Mouse (Mus musculus) ZHBTc4 (cell line): ENCODE measurements around the gene Sp4.
A peak's percentile ranks its signal among the peaks of the same experiment; 100 is the strongest.

ENCODE experiments used
- DNase-seq: peaks from one replicate; pipeline ENCODE4 v3.0.0-alpha.2; 2011; ENCODE audit warnings: low read depth, low spot score

Sp4 gene

DNA sequence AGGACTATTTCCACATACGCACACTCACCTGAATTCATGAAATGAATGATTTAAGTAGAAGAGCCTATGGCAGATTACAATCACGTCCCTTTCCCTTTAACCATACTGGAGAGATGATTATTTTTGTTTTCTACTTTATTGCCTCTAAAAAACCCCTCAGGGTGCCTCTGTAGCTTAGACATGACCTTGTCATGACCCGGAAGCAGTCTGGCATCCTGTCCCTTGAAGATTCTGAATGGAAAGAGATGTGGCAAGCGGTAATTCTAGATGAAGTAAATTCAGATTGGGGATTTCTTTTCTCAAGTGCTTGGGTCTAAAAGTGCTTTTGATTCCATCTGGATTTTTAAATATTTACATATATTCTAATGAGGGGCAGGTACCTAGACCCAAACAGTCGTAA, 24.9 kb downstream of the Sp4 start:
- no peak for DNase-seq

- no peak for DNase-seq
Observed at GRCm38 (mm10) chr12:118264905-118265304, 36.3 kb downstream of the Sp4 start.

DNA sequence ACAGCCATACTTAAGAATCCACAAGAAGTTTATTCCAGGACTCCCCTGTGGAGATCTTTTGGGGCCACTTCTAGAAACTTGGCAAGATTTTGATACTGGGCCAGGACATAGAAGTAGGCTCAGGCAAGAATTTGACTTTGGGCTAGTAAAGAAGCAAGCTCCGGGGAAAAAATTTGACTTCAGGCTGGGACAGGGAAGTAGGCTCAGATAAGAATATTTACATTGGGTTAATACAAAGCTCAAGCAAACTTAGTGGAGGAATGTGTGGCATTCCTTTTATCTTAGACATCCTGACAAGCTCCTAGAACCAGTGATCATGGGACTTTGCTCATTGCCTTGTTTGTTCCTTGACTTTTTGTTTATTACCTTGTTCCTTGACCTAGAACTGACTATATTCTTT, 37.4 kb downstream of the Sp4 start:
- peak; percentile 4 for DNase-seq

GRCm38 (mm10) chr12:118255292-118255782, 45.9 kb downstream of the Sp4 start:
- no peak for DNase-seq

GRCm38 (mm10) chr12:118221182-118221581, 80.1 kb downstream of the Sp4 start:
- no peak for DNase-seq

DNA sequence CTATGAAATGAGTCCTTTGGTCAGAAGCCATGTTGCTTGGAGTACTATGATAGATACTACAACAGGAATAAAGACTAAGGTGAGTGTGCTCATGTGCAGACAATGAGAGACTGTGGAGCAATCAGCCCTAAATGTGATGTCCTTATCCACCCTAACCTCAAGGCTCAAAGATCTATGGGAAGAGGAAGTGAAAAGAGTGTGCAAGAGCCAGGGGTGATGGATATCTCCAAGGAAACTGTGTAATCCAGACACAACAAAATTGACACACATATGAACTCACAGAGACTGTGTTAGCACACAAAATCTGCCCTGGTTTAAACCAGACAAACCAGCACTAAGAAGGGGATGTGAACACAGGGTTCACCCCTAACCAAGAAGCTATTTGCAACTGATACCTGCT, 81.2 kb downstream of the Sp4 start:
- no peak for DNase-seq

DNA sequence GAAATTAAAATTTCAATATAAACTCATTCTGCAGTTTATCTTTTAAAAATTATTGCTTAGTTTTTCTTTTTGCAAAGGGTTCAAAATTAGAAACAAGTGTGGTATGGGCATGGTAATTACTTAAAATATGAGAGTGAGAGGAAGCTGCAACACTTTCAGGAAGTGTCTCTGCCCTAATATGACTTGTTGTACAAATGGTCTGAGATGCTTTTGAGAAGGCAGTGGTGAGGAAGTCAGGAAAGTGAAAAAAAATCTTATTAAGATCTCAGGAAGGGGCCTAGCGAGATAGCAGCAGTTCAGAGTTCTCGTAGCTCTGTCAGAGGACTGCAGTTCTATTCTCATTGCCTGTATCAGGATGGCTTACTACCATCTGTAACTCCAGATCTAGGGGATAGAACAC, 89.1 kb downstream of the Sp4 start:
- no peak for DNase-seq

DNA sequence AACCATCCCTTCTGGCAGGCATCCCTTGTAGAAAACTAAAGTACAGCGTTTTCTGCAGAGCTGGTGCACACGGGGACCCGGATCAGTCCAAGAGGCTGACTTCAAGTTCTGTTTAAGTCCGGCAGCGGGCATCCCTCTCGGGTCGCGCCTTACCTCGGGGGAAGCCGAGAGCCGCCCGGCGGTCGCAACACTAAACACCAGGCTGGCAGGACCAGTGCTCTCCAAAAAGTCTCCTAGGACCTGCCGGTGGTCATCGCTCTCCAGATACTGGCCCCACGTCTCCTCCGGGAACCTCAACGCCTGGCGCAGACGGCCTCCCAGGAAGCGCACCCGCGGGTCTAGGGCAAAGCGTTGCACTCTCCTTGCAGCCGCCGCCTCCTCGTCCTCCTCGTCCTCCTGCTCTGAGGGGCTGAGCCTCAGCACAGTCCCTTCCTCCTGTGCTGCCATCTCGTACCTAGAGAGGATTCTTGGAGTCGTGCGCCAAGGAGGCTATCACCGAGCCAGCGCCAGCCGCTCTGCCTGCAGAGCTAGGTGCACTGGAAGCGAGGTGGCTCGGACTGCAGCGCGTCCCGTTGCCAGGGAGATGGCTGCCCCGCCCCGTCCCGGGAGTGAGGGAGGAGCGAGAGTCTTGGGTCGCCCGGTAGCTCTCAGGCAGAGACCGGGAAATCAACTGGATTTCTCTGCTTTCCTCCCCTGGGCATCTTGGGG, 102.7 kb downstream of the Sp4 start, which contains the start of gene Dnah11:
Gene Dnah11, minus strand, starts transcription at position 658 of the 708 bp plus-strand sequence.
- peak; percentile 91 for DNase-seq

DNA sequence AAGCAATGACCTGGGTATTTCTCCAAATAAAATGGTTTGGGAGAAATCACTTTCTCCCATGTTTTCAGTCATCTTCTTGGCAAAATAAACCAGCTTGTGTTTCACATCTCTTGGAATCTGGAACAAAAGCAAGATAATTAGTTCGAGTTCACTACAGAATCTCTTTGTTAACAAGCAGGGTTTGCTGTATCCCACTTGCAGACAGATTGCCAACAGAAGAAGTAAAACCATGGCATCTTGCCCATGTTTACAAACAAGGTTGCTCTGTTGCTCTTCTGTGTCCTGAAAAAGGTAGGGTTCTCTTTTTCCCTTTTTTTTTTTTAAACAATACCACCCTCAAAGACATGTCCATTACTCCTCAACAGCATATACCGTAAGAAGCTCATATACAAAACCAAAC, 104.7 kb downstream of the Sp4 start:
- DNase-seq = no peak

- DNase-seq = no peak
Observed at GRCm38 (mm10) chr12:118189535-118189934, 111.7 kb downstream of the Sp4 start.

DNA sequence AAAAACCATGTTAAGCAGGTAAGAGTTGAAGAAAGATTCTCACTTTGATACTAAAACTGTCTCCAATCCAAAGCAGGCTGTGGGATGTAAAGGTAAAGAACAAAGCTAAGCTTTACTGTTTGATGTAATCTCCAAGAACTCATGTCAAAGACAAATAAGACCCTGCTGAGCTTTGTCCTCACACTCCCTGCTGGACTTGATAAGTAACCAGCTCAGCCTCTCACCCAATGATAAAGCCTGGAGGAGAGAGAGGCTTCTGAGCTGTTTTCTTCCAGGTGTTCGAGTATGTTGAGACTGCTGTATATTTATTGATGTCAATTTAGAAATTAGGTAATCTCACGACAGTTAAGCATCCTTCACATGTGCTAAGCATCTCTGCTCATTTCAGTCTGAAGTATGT, 113.6 kb downstream of the Sp4 start:
- no peak for DNase-seq

GRCm38 (mm10) chr12:118186881-118187489, 114.3 kb downstream of the Sp4 start:
- DNase-seq = peak; percentile 58

DNA sequence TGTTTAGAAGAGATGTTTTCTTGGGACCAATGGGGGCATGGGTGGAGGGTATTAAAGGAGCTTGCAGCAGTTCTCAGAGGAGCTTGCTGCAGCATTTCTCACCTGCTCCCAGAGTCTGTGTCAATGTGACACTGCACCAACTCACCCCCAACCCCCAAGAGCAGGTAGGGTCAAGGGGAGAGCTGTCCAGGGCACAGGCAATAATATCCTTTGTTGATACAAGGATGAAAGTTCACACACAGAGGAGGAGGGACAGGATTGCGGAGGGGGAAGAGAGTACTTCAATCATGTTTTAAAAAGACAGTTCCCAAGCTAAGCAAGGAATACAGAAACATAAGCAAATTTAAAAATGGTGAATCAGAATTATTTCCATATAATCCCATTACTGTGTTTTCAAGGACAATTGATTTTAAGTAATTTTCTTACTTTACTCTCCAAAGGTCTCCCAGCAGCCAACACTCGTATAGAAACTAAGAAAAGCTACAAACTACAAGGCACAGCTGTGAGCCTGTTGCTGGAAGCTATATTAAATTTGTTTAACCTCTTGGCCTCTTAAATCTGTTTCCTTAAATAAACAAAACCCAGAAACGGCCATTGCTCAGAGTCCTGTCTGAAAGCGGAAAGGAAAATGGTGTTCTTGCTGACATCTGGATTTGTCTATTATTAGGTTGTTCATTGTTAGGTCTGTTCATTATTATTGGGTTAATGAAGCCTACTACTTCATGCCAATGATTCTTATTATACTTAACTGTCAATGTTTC, 114.9 kb downstream of the Sp4 start:
- DNase-seq = no peak
